Mouse (Mus musculus): Measurements from ENCODE around the gene Hs2st1.

The Hs2st1 gene

DNA sequence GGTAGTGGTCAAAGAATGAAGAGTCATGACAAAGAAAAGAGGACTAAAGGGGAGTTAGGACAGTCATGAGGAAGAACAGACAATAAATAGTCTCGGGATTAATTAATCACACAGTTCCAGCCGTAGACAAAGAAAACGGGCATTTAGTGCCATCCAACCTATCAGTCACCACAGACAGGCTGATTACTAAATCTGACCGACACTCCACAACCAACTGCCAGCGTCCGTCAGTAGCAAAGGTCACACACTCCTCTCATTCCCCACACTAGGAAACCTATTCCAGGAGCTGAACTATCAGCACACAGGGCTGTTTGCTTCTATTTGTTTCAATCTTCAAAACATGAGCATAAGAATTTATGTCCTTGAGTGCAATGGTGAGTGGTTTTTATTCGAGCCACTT, 16.0 kb downstream of the Hs2st1 start:
- DNase-seq (ENCODE audit: low read depth in 1 of 2, low spot score in 2 of 2), result no peak

DNA sequence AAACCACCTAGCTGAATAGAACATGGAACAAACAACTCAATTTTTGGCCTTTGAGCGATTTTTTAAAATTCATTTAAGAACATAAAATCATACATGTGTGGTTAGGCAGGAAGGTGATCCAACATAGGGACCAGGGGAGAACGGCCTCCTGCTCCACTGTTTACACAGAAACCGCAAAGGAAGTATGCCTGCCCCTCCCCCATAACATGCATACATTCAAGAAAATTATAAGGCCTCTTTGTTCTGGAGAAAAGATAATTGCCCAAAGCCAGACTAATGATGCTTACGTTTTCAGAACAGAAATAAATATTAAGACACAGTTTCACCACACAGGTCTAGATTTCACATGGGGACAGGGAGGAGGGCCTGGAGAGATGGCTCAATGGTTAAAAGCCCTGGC, 18.6 kb downstream of the Hs2st1 start:
- DNase-seq (ENCODE audit: low read depth in 1 of 2, low spot score in 2 of 2), result no peak

DNA sequence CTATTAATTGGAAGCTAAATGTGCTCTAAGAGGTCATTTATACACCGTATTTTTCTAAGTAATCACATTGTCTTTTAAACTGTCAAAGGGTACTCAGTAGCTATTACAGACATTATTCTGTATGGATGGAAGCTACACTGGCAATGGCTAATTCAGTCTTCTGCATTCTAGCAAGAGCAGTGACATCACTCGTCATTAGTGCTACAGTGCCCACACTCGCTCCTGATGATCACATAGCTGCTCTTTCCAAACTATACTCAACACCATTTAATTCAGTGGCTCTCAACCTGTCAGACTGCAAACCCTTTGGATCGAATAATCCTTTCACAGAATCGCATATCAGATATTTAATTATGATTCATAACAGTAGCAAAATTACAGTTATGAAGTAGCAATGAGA, 19.3 kb downstream of the Hs2st1 start:
- no peak for DNase-seq (ENCODE audit: low read depth in 1 of 2, low spot score in 2 of 2)

DNA sequence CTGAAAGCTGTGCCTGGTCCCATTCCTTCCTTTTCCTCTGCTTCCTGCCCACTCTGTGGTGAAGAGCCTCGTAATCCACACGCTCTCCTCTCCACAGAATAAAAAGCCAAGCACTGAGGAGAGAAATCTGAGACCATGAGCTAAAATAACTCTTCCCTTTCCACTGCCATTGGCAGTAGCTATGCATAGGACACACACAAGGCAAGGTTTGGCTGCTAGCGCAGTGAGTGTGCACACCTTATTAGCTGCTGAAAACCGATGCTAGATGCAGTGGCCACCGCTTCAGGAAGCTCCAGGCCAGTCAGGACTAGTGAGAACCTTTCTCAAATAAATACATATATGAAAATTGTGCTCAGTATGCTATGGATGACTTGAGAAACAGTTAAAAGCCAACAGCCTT, 19.9 kb downstream of the Hs2st1 start:
- no peak for DNase-seq (ENCODE audit: low read depth in 1 of 2, low spot score in 2 of 2)

DNA sequence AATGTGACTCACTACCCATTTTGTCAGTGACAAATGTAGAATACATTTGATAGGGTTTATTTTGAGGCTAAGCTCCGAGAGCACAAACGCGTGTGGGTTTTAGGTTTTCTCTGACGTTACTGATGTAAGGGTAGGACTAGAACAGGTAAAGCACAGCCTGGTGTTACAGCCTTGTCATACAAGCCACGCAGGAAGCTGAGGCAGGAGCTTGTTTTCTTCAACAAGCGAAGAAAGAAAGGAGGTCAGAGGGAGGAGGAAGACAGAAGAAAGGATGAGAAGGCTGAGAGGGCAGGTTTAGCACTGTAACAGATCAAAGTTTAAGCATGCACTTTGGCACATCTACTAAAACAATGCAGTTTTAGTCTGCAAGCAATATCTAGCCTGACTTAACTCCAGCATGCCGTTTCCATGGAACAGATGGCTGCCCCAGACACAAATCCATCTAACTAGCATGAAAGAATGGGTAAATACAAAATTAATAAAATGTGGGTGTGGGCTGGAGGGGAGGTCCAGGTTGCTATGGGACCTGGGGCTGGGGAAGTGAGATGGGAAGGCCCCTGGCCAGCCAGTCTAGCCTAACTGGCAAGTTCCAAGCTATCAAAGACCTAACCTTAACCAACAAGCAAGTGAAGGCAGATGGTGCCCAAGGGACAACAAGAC, 21.7 kb downstream of the Hs2st1 start:
- DNase-seq (ENCODE audit: low read depth in 1 of 2, low spot score in 2 of 2), result no peak

DNA sequence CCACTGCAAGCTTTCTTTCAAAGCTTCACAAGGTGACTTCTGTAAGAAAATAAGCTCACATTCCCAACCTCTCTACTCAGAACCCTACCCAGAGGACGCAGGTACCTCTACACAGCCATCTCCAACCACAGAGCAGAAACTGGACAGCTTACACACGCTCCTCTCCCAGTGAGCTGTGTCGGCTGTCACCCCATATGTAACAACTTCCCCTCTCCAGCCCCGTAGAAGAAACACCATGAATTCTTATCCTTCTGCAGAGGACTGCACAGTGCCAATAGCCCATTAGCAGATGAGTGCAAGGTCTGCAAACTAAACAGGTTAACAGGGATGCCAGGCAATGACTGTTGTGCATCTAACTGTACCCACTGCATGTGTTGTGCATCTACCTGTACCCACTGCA, 23.5 kb downstream of the Hs2st1 start:
- DNase-seq (ENCODE audit: low read depth in 1 of 2, low spot score in 2 of 2), result no peak

DNA sequence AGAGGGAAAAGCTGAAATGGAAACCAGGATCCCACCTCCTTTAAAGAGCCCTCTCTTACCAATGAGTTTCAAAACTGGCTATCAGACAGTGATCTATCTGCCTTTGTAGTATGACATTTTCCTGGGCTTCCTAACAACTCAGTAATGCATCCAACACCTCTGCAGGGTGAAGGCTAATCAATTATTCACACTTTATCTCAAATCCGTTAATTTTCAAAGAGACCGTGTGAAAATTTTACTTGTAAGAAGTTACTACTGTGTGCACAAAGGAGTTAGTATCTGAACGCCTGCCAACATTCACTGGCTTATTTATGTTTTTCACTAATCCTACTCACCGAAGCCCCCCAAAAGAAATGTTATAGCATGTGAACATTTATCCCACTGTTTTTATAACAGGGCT, 24.1 kb downstream of the Hs2st1 start:
- DNase-seq (ENCODE audit: low read depth in 1 of 2, low spot score in 2 of 2), result no peak

DNA sequence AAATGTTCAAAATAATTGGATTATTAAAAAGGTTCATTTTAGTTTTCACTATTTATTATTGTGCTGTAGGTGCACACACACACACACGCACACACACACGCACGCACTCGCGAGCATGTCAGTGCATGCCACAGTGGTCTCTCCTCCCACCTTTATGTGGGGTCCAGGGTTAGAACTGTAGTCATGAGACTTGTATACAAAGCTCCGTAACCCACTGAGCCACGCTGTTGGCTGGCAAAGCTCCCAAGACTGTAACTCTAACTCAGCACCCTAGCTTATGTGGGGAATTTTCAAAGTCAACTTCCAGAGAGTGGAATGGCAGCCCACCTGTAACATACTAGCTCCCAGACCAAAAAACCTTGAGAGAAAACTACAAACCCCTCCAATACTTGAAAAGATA, 24.8 kb downstream of the Hs2st1 start:
- no peak for DNase-seq (ENCODE audit: low read depth in 1 of 2, low spot score in 2 of 2)

DNA sequence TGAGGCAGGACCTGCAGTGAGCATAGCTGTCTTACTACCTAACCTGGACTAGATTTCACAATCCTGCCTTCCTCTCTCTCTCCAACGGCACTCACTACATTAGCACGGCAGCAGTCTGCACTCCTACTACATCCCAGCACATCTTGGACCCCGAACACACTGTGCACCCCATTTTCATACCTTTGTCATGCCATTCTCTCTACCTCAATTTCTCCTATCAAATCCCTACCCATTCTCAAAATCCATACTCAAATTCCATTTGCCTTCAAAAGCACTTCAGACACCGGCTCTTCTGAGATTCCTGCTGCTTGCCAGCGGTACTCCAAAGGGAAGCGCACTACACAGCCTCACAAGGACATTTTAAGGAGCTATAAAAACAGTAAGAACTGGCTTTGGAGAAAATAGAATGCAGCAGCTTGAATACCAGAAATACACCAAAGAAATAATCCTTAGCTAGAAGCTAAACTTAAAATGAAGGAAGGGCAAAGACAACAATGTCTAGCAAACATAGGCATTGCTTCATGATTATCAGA, 28.0 kb downstream of the Hs2st1 start:
- no peak for DNase-seq (ENCODE audit: low read depth in 1 of 2, low spot score in 2 of 2)

DNA sequence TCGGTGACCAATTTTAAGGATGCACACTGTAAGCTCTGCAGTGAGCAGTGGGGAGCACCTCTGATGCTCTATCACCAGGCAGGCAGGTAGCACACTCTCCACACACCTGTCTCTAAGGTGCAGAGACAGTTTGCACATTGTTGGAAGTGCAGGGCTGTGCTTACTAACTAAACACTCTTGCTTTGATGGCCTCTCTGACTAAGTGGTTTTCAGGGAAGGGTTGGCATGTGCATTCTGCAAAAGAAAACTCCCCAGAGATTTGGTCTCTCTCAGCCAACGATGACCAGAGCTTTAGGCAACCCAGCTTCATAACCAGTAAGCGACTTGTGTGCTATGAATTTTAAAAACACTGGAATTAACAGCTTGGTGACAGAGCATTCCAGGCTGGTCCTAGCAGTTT, 29.2 kb downstream of the Hs2st1 start:
- DNase-seq (ENCODE audit: low read depth in 1 of 2, low spot score in 2 of 2), result no peak

DNA sequence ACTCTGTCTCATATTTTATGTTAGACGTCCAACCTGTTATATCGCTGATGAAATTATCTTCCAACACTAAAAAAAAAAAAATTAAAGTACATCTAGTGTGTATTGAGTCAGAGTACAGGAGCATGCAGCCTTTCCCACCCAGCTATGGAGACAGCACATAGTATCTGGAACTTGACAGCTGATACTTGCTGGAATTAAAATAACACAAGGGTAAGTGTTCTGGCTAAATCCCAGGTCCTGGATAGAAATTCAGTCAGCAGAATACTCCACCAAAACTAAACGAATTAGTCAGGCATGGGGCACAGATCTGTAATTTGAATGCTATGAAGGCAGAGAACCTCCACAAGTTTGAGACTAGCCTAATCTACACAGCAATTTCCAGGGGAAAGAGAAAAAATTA, 30.9 kb downstream of the Hs2st1 start:
- no peak for DNase-seq (ENCODE audit: low read depth in 1 of 2, low spot score in 2 of 2)

DNA sequence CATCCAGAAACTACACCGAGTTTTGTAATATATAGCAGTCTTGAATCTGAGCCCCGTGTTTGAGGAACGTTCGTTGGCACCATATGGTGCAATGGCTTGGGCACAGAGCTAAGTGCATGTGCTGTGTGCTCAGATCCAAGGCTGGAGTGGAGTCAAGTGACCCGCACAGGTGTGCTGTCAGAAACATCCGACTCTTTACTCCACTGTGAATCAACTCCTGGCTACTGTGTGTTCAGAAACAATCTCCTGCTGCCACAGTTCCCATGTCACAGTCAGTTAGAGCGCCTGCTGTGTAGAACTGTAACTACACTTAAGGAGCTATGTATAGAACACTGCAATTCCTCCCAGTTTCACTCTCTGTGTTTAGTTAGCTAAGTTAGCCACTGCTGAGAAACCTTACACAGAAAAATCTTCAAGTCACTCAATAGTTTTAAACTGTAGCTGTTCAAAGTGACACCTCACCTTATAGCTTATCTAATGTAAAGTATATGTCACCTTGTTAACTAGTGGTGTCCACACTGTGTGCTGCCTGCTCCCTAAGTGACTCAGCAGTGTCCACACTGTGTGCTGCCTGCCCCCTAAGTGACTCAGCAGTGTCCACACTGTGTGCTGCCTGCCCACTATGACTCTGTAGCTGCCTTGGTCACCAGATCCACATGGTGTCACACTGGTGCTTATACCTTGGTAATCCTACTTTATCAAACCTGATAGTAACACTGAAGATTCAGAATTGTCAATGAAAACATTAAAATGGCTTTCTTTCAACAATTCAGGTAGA, 32.7 kb downstream of the Hs2st1 start:
- no peak for DNase-seq (ENCODE audit: low read depth in 1 of 2, low spot score in 2 of 2)

DNA sequence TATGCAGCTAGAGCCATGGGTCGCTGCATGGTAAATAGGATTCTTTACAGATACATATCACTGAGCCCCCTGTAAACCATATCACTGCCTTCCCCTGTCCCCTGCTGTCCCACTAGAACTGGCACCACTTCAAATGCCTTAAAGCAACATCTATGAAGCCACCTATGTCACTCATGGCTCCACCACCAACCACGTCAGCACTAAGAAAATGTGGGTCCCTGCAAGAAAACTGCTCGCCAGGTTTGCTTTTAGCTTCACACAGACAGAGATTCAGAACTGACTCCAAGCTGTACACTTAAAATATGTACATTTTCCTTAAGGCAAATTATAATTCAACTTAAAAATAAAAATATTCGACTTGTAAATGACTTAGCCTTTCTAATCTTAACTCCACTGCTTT, 34.9 kb downstream of the Hs2st1 start:
- DNase-seq (ENCODE audit: low read depth in 1 of 2, low spot score in 2 of 2), result no peak

DNA sequence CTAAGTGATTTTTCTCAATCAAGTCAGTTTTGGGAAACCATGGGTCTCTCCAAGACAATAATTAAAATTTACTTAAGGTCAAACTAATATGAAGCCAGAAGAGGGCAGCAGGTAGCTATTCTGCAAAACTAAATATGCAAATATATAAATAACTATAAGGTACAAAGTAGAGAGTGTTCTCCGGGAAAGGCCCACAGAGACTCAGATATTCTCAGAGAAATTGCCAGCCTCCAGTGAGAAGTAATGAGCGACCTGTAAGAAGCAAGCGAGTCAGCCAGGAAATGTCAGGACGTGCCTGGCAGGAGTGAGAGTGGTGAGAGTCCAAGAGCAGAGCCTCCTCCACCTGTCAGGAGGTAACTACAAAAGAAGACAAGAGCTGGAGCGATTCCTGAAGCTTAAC, 39.0 kb downstream of the Hs2st1 start:
- no peak for DNase-seq (ENCODE audit: low read depth in 1 of 2, low spot score in 2 of 2)

DNA sequence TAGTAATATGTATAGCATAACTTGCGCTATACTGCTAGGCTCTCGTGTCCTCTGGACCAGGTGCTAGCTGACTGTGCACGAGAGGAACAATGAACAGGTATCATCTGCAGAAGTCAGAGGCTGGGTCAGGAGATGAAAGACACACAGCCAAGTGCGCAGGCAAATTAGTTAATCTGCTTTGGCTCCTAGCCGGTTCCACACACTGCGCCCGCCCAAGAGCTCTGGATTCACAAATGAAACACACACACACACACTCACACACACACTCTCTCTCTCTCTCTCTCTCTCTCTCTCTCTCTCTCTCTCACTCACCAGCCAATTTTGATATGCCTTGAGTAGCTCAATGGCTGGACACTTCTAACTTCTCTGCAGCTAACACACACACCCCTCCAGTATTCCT, 42.1 kb downstream of the Hs2st1 start:
- DNase-seq (ENCODE audit: low read depth in 1 of 2, low spot score in 2 of 2), result no peak

DNA sequence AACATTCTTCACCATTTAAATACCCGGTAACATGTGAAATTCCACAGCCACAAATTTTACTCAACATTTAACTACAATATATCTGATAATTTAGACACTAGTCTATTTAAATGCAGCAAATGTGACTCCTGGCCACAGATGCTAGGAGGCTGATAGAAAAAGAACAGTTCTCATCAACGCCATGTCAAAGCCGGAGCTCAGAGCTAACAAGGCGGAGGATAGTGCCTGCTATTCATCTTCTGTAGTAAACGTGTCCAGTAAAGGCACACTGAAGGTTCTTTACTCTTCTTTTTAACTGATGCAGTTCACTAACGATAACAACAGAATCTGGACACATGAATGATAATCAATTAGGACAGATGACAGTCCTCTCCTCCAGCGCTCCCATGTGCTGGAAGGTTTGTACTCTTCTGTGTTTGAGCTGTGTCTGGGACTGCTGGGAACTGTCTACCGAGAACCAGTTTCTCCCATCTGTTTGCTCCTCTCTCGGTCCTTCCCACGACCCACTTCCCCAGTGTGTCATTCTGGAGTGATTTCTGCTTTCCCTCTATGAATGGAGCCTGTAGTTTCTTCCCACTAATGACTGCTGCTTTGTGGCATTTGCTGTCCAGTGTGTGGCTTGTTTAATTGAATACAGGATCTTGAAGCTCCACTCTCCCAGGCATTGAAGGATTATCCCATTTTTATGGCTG, 50.3 kb downstream of the Hs2st1 start:
- no peak for DNase-seq (ENCODE audit: low read depth in 1 of 2, low spot score in 2 of 2)

DNA sequence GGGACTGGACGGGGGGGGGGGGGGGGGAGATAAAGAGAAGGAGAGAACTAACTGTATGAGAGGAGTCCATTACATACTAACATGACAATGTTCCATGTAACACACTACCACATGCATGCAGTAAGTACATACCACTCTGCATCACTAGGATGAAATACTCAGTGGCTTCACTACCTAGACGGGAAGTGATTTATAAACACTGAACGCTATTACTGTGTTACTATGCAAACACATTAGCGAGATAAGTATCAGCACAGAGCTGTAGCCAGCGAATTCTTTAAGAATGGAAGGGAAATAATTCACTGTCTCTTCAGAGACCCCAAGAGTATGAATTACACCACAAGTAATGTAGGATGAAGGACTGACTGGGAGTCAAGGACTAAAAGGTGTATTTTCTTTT, 51.1 kb downstream of the Hs2st1 start:
- no peak for DNase-seq (ENCODE audit: low read depth in 1 of 2, low spot score in 2 of 2)

DNA sequence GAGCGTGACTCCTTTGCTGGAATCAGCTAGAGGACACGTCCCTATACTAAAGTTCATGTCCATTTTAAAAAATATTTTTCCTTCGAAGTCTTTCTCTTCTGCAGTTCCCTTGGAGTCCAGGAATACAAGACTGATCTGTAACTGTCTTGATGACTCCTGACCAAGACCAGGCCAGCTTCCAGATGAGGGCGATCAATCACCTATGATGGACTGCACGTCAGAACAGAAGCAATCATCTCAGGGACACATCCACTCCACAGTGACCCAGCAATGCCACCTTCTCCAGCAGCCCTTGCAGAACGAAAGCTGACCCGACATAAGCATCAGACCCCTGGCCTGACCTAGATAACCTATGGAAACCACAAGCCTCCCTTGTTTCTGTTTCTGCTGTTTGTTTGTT, 54.7 kb downstream of the Hs2st1 start:
- no peak for DNase-seq (ENCODE audit: low read depth in 1 of 2, low spot score in 2 of 2)

DNA sequence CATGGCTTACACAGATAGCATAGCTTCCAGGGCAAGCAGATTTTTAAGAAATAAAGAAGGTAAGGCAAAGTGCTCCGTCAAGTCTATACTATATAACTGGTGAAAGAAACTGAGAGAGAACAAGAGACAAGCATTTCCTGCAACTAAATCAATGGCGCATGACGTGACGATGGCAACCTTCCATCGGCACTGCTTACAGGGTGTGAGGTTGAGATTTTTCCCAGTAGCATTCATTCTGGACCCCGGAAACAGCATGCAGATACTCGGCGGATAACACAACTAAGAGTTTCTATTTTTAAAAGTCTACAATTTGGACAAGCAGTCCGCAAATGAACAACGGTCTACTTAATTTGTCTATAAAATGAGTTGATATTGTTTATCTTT, 55.9 kb downstream of the Hs2st1 start:
- no peak for DNase-seq (ENCODE audit: low read depth in 1 of 2, low spot score in 2 of 2)

DNA sequence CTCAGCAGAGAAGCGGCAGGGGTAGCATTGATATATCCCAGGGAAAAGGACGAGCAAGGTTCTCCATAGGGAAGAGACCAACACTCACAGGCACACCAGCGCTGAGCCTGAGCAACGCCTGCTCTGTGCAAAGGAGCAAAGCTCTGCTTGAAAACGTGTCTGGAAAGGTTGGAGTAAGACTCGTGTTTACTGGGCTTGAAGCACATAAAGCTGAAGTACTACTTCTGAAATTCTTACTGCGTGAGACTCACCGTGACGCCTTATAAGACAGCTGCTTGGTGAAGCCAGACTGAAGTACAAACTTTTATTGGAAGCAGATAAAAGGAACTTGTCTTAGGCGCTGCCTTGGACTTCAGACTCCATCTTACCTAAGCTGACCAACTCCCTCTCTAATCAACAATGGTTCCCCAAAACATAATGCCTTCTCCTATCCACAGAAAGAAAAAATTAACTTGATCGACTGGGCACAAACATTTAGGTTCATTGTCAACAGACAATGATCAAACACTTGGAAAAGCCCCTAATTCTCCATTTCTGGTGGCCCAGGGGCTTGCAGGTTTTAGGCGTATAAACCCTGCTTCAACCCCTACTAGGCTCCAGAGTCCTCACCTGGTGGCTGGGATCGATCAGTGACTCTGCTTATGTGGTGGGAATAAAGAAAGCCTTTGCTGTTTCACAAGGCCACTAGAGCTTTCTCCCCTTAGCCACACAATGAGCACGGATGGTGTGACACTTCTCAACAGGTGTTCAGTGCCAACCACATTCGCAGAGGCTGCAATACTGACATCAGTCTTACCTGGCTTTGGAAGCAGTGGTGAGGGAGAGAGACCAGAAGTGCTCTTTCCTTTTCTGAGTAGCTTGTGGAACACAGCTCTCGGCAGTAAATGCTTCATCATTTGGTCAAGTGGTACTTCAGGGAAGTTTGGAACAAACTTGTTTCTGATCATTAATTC, 56.5 kb downstream of the Hs2st1 start:
- no peak for DNase-seq (ENCODE audit: low read depth in 1 of 2, low spot score in 2 of 2)

DNA sequence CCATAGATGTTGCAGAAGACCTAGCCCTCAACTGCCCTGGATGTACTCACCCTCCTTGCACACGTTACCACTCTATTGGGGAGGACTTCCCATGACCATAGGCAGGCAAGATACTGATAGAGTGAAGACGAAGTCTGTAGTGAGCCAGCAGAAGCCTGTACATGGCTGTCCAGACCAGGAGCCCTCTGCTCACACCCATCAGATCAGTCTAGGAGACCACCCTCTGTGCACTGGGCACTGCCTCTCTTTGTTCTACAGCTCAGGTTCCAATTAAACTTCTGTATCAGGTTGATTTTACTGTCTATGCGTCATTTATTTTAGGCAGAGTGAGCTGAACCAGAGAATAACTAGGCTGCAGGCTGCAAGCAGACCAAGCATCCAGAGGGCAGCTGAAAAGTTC, 59.3 kb downstream of the Hs2st1 start:
- DNase-seq (ENCODE audit: low read depth in 1 of 2, low spot score in 2 of 2), result no peak
